Mouse (Mus musculus): ENCODE results near the gene Cacna1d. TPM values are rescaled to one million over a fixed set of nuclear protein-coding genes. Genes with fewer than 3 reads are reported as not detected.

The Cacna1d gene
- polyA plus RNA-seq, 1 experiment from 2014 or later = 10.1 TPM

DNA sequence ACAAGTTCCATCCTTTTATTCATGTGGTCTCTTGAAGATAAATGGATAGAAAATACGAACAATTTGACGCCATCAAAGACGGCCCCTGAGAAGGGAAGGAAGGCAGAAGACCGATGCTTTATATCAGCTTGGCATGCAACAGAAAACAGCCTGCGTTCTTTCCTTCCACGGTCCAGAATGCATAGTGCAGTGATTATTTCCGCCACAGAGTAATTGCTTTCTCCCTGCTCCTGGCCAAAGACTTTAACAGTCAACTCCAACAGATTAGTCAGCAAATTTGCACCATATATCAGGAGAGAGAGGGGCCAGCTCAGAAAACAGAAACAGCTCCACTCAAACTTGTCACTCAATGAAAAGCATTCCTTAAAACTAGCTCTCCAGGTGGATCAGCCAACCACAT, 71.8 kb downstream of the Cacna1d start:
- no peak overlapping the region for H3K4me2 ChIP-seq (ENCODE audit: low read length)

GRCm38 (mm10) chr14:30419046-30419445, 72.2 kb downstream of the Cacna1d start:
- H3K9me3 ChIP-seq (ENCODE audit: control insufficient read depth, low read length) = no peaks in the 10 kb centered on the region
- no peak overlapping the region for H3K4me2 ChIP-seq (ENCODE audit: low read length)
- H3K27ac ChIP-seq (replicated peaks; ENCODE audit: low read depth, low read length) = no peak overlapping the region
- no peaks in the 10 kb centered on the region for H3K27me3 ChIP-seq (ENCODE audit: control insufficient read depth, insufficient read depth, low read length)
- no peak overlapping the region for H3K4me3 ChIP-seq (replicated peaks; ENCODE audit: low read depth, low read length)
- H3K4me1 ChIP-seq (ENCODE audit: control insufficient read depth, insufficient read depth, low read length) = no peaks in the 10 kb centered on the region
- DNase-seq = no peak
- ATAC-seq (ENCODE audit: low FRiP score, low TSS enrichment) = no peak
- no peak overlapping the region for H3K9ac ChIP-seq (replicated peaks; ENCODE audit: low read length)
- 80% methylated on average over 6 of the region's 6 CpGs for WGBS
- H3K36me3 ChIP-seq (ENCODE audit: control insufficient read depth, insufficient read depth, low read length) = no peaks in the 10 kb centered on the region

More for the DNA sequence above, 71.8 kb downstream of the Cacna1d start:
- no peak overlapping the region for H3K4me3 ChIP-seq (replicated peaks; ENCODE audit: low read depth, low read length)
- H3K9ac ChIP-seq (replicated peaks; ENCODE audit: low read length) = no peak overlapping the region
- DNase-seq (no peak), ATAC-seq (ENCODE audit: low FRiP score, low TSS enrichment) (no peak)
- no peaks in the 10 kb centered on the region for H3K9me3 ChIP-seq (ENCODE audit: control insufficient read depth, low read length)
- no peaks in the 10 kb centered on the region for H3K4me1 ChIP-seq (ENCODE audit: control insufficient read depth, insufficient read depth, low read length)
- no peaks in the 10 kb centered on the region for H3K27me3 ChIP-seq (ENCODE audit: control insufficient read depth, insufficient read depth, low read length)
- H3K36me3 ChIP-seq (ENCODE audit: control insufficient read depth, insufficient read depth, low read length) = no peaks in the 10 kb centered on the region
- no peak overlapping the region for H3K27ac ChIP-seq (replicated peaks; ENCODE audit: low read depth, low read length)
- WGBS = 84% methylated on average over 7 of the region's 7 CpGs

DNA sequence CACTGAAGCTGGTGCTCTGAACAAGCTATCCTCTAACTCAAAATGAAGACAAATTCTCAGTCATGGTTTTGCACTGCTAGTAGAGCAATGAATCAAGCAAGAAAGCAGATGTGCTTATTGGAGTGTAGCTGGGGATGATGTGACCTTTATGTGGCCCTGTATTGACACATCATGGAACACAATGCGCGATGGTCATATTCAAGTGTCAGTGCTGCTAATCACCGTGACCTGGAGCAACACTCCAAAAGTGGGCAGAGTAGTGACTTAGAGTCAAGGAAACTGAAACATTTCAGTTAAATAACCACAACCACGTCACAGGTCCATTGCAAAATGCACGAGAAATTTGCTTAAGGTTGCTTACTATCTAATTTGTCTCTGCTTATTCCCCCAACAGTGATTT, 75.4 kb downstream of the Cacna1d start:
- 87% methylated on average over 5 of the region's 5 CpGs for WGBS
- no peak for ATAC-seq (ENCODE audit: low FRiP score, low TSS enrichment)
- Histone ChIP-seq H3K4me3 (replicated peaks; ENCODE audit: low read depth, low read length) (no peak overlapping the region), H3K27ac (replicated peaks; ENCODE audit: low read depth, low read length) (no peak overlapping the region), H3K9me3 (ENCODE audit: control insufficient read depth, low read length) (no peaks in the 10 kb centered on the region), H3K4me1 (ENCODE audit: control insufficient read depth, insufficient read depth, low read length) (no peaks in the 10 kb centered on the region), H3K4me2 (ENCODE audit: low read length) (no peak overlapping the region), H3K9ac (replicated peaks; ENCODE audit: low read length) (no peak overlapping the region), H3K36me3 (ENCODE audit: control insufficient read depth, insufficient read depth, low read length) (no peaks in the 10 kb centered on the region), H3K27me3 (ENCODE audit: control insufficient read depth, insufficient read depth, low read length) (no peaks in the 10 kb centered on the region)
- DNase-seq = no peak

DNA sequence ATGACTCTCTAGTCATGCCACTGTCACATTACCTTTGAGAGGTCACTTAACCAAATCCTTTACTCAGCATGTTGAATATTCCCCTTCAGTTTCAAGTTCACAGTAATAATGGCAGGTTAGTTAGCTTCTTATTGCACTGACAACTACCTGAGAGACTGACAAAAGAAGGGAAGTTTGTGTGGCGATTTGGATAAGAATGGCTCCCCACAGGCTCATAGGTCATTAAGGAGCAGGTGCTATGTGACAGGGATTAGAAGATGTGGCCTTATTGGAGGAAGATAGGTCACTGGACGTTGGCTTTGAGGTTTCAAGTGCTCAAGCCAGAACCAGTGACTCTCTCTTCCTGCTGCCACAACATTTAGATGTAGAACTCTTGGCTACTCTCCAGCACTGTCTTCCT, 77.1 kb downstream of the Cacna1d start:
- H3K27ac ChIP-seq (replicated peaks; ENCODE audit: low read depth, low read length) = no peak overlapping the region
- no peak overlapping the region for H3K4me2 ChIP-seq (ENCODE audit: low read length)
- H3K4me3 ChIP-seq (replicated peaks; ENCODE audit: low read depth, low read length) = no peak overlapping the region
- DNase-seq (no peak), ATAC-seq (ENCODE audit: low FRiP score, low TSS enrichment) (no peak)
- H3K9me3 ChIP-seq (ENCODE audit: control insufficient read depth, low read length) = no peaks in the 10 kb centered on the region
- H3K4me1 ChIP-seq (ENCODE audit: control insufficient read depth, insufficient read depth, low read length) = no peaks in the 10 kb centered on the region
- no peaks in the 10 kb centered on the region for H3K36me3 ChIP-seq (ENCODE audit: control insufficient read depth, insufficient read depth, low read length)
- H3K9ac ChIP-seq (replicated peaks; ENCODE audit: low read length) = no peak overlapping the region
- WGBS = 67% methylated on average over 2 of the region's 2 CpGs
- no peaks in the 10 kb centered on the region for H3K27me3 ChIP-seq (ENCODE audit: control insufficient read depth, insufficient read depth, low read length)

- H3K4me1 ChIP-seq (ENCODE audit: control insufficient read depth, insufficient read depth, low read length) = no peaks in the 10 kb centered on the region
- H3K4me3 ChIP-seq (replicated peaks; ENCODE audit: low read depth, low read length) = no peak overlapping the region
- H3K4me2 ChIP-seq (ENCODE audit: low read length) = no peak overlapping the region
- H3K9me3 ChIP-seq (ENCODE audit: control insufficient read depth, low read length) = no peaks in the 10 kb centered on the region
- no peak for ATAC-seq (ENCODE audit: low FRiP score, low TSS enrichment)
- DNase-seq = no peak
- no peak overlapping the region for H3K9ac ChIP-seq (replicated peaks; ENCODE audit: low read length)
- no peaks in the 10 kb centered on the region for H3K27me3 ChIP-seq (ENCODE audit: control insufficient read depth, insufficient read depth, low read length)
- 87% methylated on average over 4 of the region's 4 CpGs for WGBS
- H3K27ac ChIP-seq (replicated peaks; ENCODE audit: low read depth, low read length) = no peak overlapping the region
- H3K36me3 ChIP-seq (ENCODE audit: control insufficient read depth, insufficient read depth, low read length) = no peaks in the 10 kb centered on the region
Observed at GRCm38 (mm10) chr14:30409331-30409730, 81.9 kb downstream of the Cacna1d start.

DNA sequence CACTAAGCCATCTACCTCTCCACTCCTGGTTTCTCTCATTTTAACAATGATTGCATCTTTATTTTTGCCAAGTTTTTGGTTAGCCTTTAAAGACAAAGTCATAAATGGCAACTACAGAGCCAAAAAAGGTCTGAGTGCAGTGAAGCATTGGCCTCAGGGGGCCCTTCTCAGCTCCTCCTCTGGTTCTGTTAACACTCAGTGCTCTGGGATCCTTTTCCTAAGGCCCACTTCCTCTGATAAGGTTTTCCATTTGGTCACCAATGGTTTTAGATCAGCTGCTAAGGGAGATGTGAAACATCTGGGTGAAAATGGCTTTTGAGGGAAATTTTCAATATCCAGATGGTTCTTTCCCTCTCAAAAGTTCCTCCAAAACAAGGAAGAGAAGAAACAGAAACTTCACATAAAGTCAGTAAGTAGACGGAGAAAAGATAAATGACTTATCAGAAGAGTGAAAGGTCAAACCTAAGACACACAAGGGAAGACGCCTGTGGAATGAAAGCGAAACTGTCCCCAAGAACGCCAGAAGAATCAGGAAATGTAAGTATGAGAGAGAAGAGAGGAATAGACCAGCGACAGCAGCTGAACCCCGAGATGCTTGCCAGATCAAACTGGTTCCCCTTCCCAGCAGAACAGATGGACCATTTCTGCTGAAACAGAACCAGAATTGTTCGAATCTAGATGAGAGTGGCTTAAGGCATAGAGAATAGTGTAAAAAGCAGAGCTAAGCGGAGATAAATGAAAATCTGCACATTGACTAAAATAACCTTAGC, 85.6 kb downstream of the Cacna1d start:
- H3K27me3 ChIP-seq (ENCODE audit: control insufficient read depth, insufficient read depth, low read length) = no peaks in the 10 kb centered on the region
- WGBS = 89% methylated on average over 8 of the region's 8 CpGs
- no peak overlapping the region for H3K4me3 ChIP-seq (replicated peaks; ENCODE audit: low read depth, low read length)
- no peaks in the 10 kb centered on the region for H3K4me1 ChIP-seq (ENCODE audit: control insufficient read depth, insufficient read depth, low read length)
- DNase-seq = no peak
- no peaks in the 10 kb centered on the region for H3K9me3 ChIP-seq (ENCODE audit: control insufficient read depth, low read length)
- no peak overlapping the region for H3K4me2 ChIP-seq (ENCODE audit: low read length)
- H3K9ac ChIP-seq (replicated peaks; ENCODE audit: low read length) = no peak overlapping the region
- no peak overlapping the region for H3K27ac ChIP-seq (replicated peaks; ENCODE audit: low read depth, low read length)
- no peak for ATAC-seq (ENCODE audit: low FRiP score, low TSS enrichment)
- H3K36me3 ChIP-seq (ENCODE audit: control insufficient read depth, insufficient read depth, low read length) = no peaks in the 10 kb centered on the region

- Histone ChIP-seq H3K9me3 (ENCODE audit: control insufficient read depth, low read length) (0 out of 2 replicates have a peak, but pooled peaks cover 3% of the 10 kb centered on the region), H3K36me3 (ENCODE audit: control insufficient read depth, insufficient read depth, low read length) (no peaks in the 10 kb centered on the region), H3K4me1 (ENCODE audit: control insufficient read depth, insufficient read depth, low read length) (no peaks in the 10 kb centered on the region), H3K4me2 (ENCODE audit: low read length) (no peak overlapping the region), H3K27me3 (ENCODE audit: control insufficient read depth, insufficient read depth, low read length) (no peaks in the 10 kb centered on the region), H3K27ac (replicated peaks; ENCODE audit: low read depth, low read length) (no peak overlapping the region), H3K9ac (replicated peaks; ENCODE audit: low read length) (no peak overlapping the region), H3K4me3 (replicated peaks; ENCODE audit: low read depth, low read length) (no peak overlapping the region)
- WGBS = 27% methylated on average over 1 of the region's 1 CpGs
- no peak for DNase-seq
- ATAC-seq (ENCODE audit: low FRiP score, low TSS enrichment) = no peak
Observed at GRCm38 (mm10) chr14:30378306-30378705, 112.9 kb downstream of the Cacna1d start.

DNA sequence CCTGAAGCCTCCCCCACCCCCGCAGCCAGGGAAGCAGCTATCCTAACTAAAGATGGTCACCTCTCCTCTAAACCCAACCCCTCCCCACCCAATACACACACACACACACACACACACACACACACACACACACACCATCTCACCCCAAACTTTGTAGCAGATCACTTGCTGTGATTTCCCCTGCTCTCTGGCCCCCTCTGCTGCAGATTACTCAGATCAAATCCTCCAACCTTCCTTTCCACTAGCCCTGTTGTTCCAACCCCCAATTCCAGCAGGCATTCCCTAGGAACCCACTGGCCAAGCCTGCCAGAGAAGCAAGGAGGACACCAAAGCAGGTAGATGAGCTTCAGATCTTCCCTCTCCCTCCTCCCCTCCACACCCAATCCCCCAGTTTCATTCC, 118.4 kb downstream of the Cacna1d start:
- Histone ChIP-seq H3K4me3 (replicated peaks; ENCODE audit: low read depth, low read length) (no peak overlapping the region), H3K36me3 (ENCODE audit: control insufficient read depth, insufficient read depth, low read length) (no peaks in the 10 kb centered on the region), H3K4me1 (ENCODE audit: control insufficient read depth, insufficient read depth, low read length) (no peaks in the 10 kb centered on the region), H3K4me2 (ENCODE audit: low read length) (no peak overlapping the region), H3K9me3 (ENCODE audit: control insufficient read depth, low read length) (0 out of 2 replicates have a peak, but pooled peaks cover 3% of the 10 kb centered on the region), H3K9ac (replicated peaks; ENCODE audit: low read length) (no peak overlapping the region), H3K27ac (replicated peaks; ENCODE audit: low read depth, low read length) (no peak overlapping the region), H3K27me3 (ENCODE audit: control insufficient read depth, insufficient read depth, low read length) (no peaks in the 10 kb centered on the region)
- ATAC-seq (ENCODE audit: low FRiP score, low TSS enrichment) (no peak), DNase-seq (no peak)
- WGBS = 28% methylated on average over 1 of the region's 1 CpGs

- WGBS = 78% methylated on average over 2 of the region's 2 CpGs
- Histone ChIP-seq H3K9me3 (ENCODE audit: control insufficient read depth, low read length) (0 out of 2 replicates have a peak, but pooled peaks cover 3% of the 10 kb centered on the region), H3K9ac (replicated peaks; ENCODE audit: low read length) (no peak overlapping the region), H3K4me2 (ENCODE audit: low read length) (no peak overlapping the region), H3K4me1 (ENCODE audit: control insufficient read depth, insufficient read depth, low read length) (no peaks in the 10 kb centered on the region), H3K27me3 (ENCODE audit: control insufficient read depth, insufficient read depth, low read length) (no peaks in the 10 kb centered on the region), H3K36me3 (ENCODE audit: control insufficient read depth, insufficient read depth, low read length) (no peaks in the 10 kb centered on the region), H3K27ac (replicated peaks; ENCODE audit: low read depth, low read length) (no peak overlapping the region), H3K4me3 (replicated peaks; ENCODE audit: low read depth, low read length) (no peak overlapping the region)
- no peak for DNase-seq
- ATAC-seq (ENCODE audit: low FRiP score, low TSS enrichment) = no peak
Observed at GRCm38 (mm10) chr14:30371070-30371469, 120.2 kb downstream of the Cacna1d start.

All from midbrain, embryonic 14.5 days (tissue).